Mouse (Mus musculus) lung, embryonic 15.5 days (tissue): ENCODE data around the gene Cbfb. TPM values are rescaled to one million over a fixed set of nuclear protein-coding genes. Genes with fewer than 3 reads are reported as not detected.
"Not testable (repeated sequence)": the region's sequence is repeated elsewhere in the genome, so short reads cannot be mapped to it uniquely, and the experiment has no call there.

Source experiments
- ATAC-seq: fragments of 200-750 bp; cut with Nextera tagmentation; 2 replicates; pipeline ENCODE4 v1.8.0; 2017; ENCODE audit warnings: moderate number of reproducible peaks, borderline replicate concordance; ENCODE audit not compliant: low FRiP score, low TSS enrichment; ENCODE audit errors: extremely low read depth
- H3K27ac ChIP-seq: fragments of 300-500 bp; sonication (generic); 2 replicates; pipeline ENCODE4 v1.5.1; 2015; ENCODE audit warnings: moderate library complexity, mild to moderate bottlenecking, inconsistent platforms
- H3K27me3 ChIP-seq: fragments of 300-500 bp; sonication (generic); 2 replicates; pipeline ENCODE4 v1.6.1; 2015; ENCODE audit warnings: inconsistent platforms
- H3K36me3 ChIP-seq: fragments of 300-500 bp; sonication (generic); 2 replicates; pipeline ENCODE4 v1.6.1; 2015; ENCODE audit warnings: inconsistent platforms
- H3K4me1 ChIP-seq: fragments of 300-500 bp; sonication (generic); 2 replicates; pipeline ENCODE4 v1.6.1; 2015; ENCODE audit warnings: inconsistent platforms
- H3K4me2 ChIP-seq: fragments of 300-500 bp; sonication (generic); 2 replicates; pipeline ENCODE4 v1.6.1; 2015; ENCODE audit warnings: inconsistent platforms, mild to moderate bottlenecking, moderate library complexity
- H3K4me3 ChIP-seq: fragments of 300-500 bp; sonication (generic); 2 replicates; pipeline ENCODE4 v1.5.1; 2015; ENCODE audit warnings: mild to moderate bottlenecking, inconsistent platforms
- H3K9ac ChIP-seq: fragments of 300-500 bp; sonication (generic); 2 replicates; pipeline ENCODE4 v1.6.1; 2015; ENCODE audit warnings: inconsistent platforms
- H3K9me3 ChIP-seq: fragments of 300-500 bp; sonication (generic); 2 replicates; pipeline ENCODE4 v1.6.1; 2016; ENCODE audit warnings: inconsistent platforms
- WGBS: fragments of 180-500 bp; shearing (Covaris S2); methylation state at CpG from one replicate; pipeline ENCODE4 v1.1.7; 2015; 5-methylcytosine and 5-hydroxymethylcytosine counted together
- polyA plus RNA-seq: library from polyadenylated mRNA; unstranded; fragments of >200 nt; fragmentation: Nextera tagmentation; extraction: Ambion mirVana; gene quantifications from 2 replicates; pipeline ENCODE4 v1.2.1, GENCODE M21; 2015

The Cbfb gene
- polyA plus RNA-seq, 1 experiment from 2014 or later: 62.9 TPM

GRCm38 (mm10) chr8:105225917-105226316 lies 55.4 kb downstream of the Cbfb start:
- Histone ChIP-seq H3K9me3 (no peaks in the 10 kb centered on the region), H3K9ac (peak overlapping the region; percentile 64), H3K27ac (peak overlapping the region; percentile 89), H3K4me3 (peak overlapping the region; percentile 65), H3K27me3 (no peaks in the 10 kb centered on the region), H3K36me3 (no peaks in the 10 kb centered on the region), H3K4me1 (peaks cover 24% of the 10 kb centered on the region), H3K4me2 (peak overlapping the region; percentile 87)
- ATAC-seq: no peak
- 12% methylated on average over 6 of the region's 6 CpGs for WGBS

DNA sequence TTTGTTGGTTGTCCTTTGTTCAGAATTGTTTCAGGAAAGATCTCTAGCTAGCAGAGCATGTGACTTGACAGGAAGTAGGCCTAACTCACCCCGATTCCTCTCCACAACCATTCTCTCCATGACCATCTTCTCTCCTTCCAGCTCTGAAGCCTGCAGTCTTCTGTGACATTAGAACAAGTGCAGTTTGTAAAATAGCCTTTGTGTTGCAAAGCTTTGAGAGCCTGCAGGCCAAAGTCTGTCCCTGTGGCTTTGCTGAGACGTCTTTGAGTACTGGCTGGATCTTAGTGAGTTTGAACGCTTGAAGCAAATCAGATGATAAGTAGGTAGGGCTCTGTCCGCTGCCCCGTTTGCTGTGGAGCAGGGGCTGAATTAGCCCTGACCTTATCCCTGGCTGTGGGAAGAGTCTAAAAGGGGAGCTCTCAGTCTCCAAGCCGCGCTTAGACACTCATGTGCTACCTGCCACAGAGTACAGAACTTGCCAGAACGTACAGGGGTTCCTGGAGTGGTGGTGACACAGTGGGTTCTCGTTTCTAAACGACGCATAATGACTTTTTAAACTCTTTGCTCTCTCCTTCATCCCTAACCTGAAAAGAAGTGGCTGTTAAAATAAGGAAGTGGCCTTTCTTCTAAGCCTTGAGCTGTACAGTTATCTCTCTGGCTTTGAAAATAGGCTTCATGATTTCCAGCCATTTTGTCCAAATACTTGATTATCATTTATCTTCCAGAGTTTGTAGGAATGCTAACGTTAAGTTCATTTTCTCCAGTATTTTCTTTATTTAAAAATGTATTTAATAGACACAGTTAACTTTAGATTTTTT lies 61.2 kb downstream of the Cbfb start:
- peaks cover 31% of the 10 kb centered on the region for H3K36me3 ChIP-seq
- H3K9me3 ChIP-seq: no peaks in the 10 kb centered on the region
- H3K4me2 ChIP-seq: no peak overlapping the region
- no peak overlapping the region for H3K27ac ChIP-seq
- no peak overlapping the region for H3K9ac ChIP-seq
- WGBS: 74% methylated on average over 12 of the region's 12 CpGs
- H3K4me3 ChIP-seq: no peak overlapping the region
- no peaks in the 10 kb centered on the region for H3K27me3 ChIP-seq
- H3K4me1 ChIP-seq: peaks cover 8% of the 10 kb centered on the region
- ATAC-seq: no peak

- not testable (repeated sequence) for H3K27me3 ChIP-seq, H3K9ac ChIP-seq, H3K9me3 ChIP-seq, H3K4me2 ChIP-seq, H3K27ac ChIP-seq, ATAC-seq, H3K4me3 ChIP-seq, H3K4me1 ChIP-seq
- peaks cover 31% of the 10 kb centered on the region for H3K36me3 ChIP-seq
- 95% methylated on average over 4 of the region's 4 CpGs for WGBS
Measured at GRCm38 (mm10) chr8:105232321-105232693, 61.8 kb downstream of the Cbfb start.

DNA sequence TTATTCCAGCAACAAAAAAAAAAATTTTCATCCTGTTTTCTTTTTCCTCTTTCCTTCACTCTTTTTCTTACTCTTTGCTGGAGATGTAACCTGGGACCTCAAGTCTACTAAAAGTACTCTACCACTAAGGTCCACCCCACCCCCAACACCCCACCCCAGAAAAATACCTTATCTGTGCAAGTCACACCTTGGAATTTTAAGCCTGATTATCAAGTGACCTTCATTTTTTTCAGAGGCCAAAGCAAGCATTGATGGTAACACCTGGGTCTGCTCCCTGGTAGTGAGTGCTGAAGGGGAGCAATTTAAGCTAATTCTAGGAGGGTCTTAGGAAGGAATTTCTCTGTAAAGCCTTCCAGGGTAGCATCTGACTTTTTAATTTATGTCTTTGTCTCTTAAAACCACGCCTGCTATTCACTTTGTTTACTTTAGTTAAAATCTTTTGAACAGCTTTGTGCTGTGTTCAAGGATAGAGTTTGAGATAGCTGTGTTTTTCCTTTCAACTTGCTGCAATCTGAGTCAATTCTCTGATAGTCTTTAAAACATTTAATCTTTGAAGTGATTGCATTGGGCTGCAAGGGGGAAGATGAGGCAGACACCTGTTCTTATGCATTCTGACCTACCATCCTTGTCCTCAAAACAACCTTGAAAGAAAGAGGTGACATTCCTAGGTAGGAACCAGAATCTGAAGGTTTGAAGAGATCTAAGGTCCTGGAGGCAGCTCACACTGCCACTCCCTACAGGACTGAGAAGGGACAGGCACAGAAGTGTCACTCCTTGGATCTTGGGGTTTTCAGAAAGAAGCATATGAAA lies 62.9 kb downstream of the Cbfb start:
- H3K27me3 ChIP-seq: no peaks in the 10 kb centered on the region
- 0 out of 2 replicates have a peak, but pooled peaks cover 2% of the 10 kb centered on the region for H3K4me1 ChIP-seq
- no peak overlapping the region for H3K4me3 ChIP-seq
- no peak for ATAC-seq
- 24% methylated on average over 1 of the region's 1 CpGs for WGBS
- H3K27ac ChIP-seq: no peak overlapping the region
- H3K9me3 ChIP-seq: no peaks in the 10 kb centered on the region
- H3K4me2 ChIP-seq: no peak overlapping the region
- H3K9ac ChIP-seq: no peak overlapping the region
- H3K36me3 ChIP-seq: peaks cover 31% of the 10 kb centered on the region

DNA sequence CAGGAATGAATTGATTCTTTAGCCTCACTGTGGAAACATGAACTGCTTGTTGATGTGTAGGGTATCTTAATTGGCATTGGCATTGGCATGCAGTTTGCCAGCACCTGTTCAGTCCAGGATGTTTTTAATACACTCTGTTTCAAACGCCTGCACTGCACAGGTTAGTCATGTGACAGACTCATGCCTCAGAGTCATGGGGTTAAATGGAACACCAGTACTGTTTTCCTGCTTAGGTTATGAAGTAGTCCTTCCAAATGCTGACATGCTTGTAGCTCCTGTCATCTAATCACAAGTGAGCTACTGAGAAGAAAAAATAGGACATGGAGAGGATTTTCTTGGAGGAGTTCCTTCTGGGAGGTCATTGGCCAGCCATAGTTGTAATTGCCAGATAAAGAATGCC lies 64.7 kb downstream of the Cbfb start:
- Histone ChIP-seq H3K4me1 (0 out of 2 replicates have a peak, but pooled peaks cover 2% of the 10 kb centered on the region), H3K9ac (no peak overlapping the region), H3K36me3 (peaks cover 47% of the 10 kb centered on the region), H3K27ac (no peak overlapping the region), H3K4me3 (no peak overlapping the region), H3K4me2 (no peak overlapping the region), H3K27me3 (no peaks in the 10 kb centered on the region), H3K9me3 (no peaks in the 10 kb centered on the region)
- WGBS: 69% methylated on average over 1 of the region's 1 CpGs
- ATAC-seq: no peak

- Histone ChIP-seq H3K27me3 (no peaks in the 10 kb centered on the region), H3K36me3 (peaks cover 63% of the 10 kb centered on the region), H3K4me1 (0 out of 2 replicates have a peak, but pooled peaks cover 2% of the 10 kb centered on the region), H3K9ac (no peak overlapping the region), H3K9me3 (no peaks in the 10 kb centered on the region), H3K4me3 (no peak overlapping the region), H3K4me2 (no peak overlapping the region), H3K27ac (no peak overlapping the region)
- 93% methylated on average over 14 of the region's 14 CpGs for WGBS
- ATAC-seq: no peak
Measured at GRCm38 (mm10) chr8:105237442-105238142, 67.1 kb downstream of the Cbfb start.

DNA sequence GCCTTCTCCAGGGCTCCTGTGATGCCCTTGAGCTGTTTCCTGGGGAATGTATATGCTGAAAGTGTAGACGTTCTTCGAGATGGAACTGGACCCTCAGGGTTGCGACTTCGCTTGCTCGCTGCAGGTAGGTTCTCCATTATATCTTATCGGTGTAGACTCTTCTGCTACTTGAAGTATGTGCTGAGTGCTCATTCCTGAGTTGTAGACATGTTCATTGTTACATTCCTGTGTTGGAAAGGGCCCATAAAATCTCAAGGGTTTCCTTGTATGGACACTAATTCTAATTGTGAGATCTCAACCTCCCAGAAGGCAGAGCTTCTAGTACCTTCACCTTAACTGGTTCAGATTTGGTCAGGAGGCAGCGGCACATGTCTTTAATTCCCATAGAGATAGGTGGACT lies 70.5 kb downstream of the Cbfb start:
- 85% methylated on average over 7 of the region's 7 CpGs for WGBS
- Histone ChIP-seq H3K9ac (no peak overlapping the region), H3K36me3 (peaks cover 45% of the 10 kb centered on the region), H3K4me1 (no peaks in the 10 kb centered on the region), H3K9me3 (no peaks in the 10 kb centered on the region), H3K27ac (no peak overlapping the region), H3K27me3 (no peaks in the 10 kb centered on the region), H3K4me2 (no peak overlapping the region), H3K4me3 (no peak overlapping the region)
- no peak for ATAC-seq

- no peak overlapping the region for H3K27ac ChIP-seq
- 91% methylated on average over 6 of the region's 6 CpGs for WGBS
- H3K27me3 ChIP-seq: peaks cover 9% of the 10 kb centered on the region; the same call in 1 of the 2 replicates
- peaks cover 28% of the 10 kb centered on the region for H3K4me1 ChIP-seq
- no peak overlapping the region for H3K4me3 ChIP-seq
- H3K4me2 ChIP-seq: no peak overlapping the region
- H3K36me3 ChIP-seq: peaks cover 63% of the 10 kb centered on the region
- H3K9ac ChIP-seq: no peak overlapping the region
- ATAC-seq: no peak
- no peaks in the 10 kb centered on the region for H3K9me3 ChIP-seq
Measured at GRCm38 (mm10) chr8:105251954-105252353, 81.5 kb downstream of the Cbfb start.

GRCm38 (mm10) chr8:105252680-105253537 lies 82.4 kb downstream of the Cbfb start:
- no peak overlapping the region for H3K4me3 ChIP-seq
- H3K9ac ChIP-seq: no peak overlapping the region
- no peak for ATAC-seq
- WGBS: 74% methylated on average over 10 of the region's 10 CpGs
- H3K27ac ChIP-seq: no peak overlapping the region
- H3K9me3 ChIP-seq: no peaks in the 10 kb centered on the region
- peaks cover 28% of the 10 kb centered on the region for H3K4me1 ChIP-seq
- peaks cover 16% of the 10 kb centered on the region for H3K27me3 ChIP-seq
- H3K36me3 ChIP-seq: peaks cover 54% of the 10 kb centered on the region
- H3K4me2 ChIP-seq: peak overlapping the region; percentile 97

GRCm38 (mm10) chr8:105253766-105254151 lies 83.3 kb downstream of the Cbfb start:
- 42% methylated on average over 20 of the region's 20 CpGs for WGBS
- ATAC-seq: no peak
- Histone ChIP-seq H3K27me3 (peaks cover 24% of the 10 kb centered on the region), H3K4me3 (peak overlapping the region; percentile 54), H3K9ac (peak overlapping the region; percentile 54; the same call in 1 of the 2 replicates), H3K27ac (no peak overlapping the region), H3K4me2 (peak overlapping the region; percentile 97), H3K4me1 (peaks cover 31% of the 10 kb centered on the region), H3K36me3 (peaks cover 45% of the 10 kb centered on the region), H3K9me3 (no peaks in the 10 kb centered on the region)
